Mouse (Mus musculus) forelimb bud, embryonic 11.5 days (tissue): Measurements from ENCODE around the gene Wdr24.

ENCODE experiments used
- DNase-seq: peaks from one replicate; pipeline ENCODE4 v3.0.0-alpha.2; 2012; ENCODE audit warnings: low read depth, low spot score

The Wdr24 gene

GRCm38 (mm10) chr17:25823452-25823851 is at the start of gene Wdr24:
Wdr24 (plus strand) TSS chr17:25823627.
- peak; percentile 86 for DNase-seq

- DNase-seq: no peak
Measured at GRCm38 (mm10) chr17:25775318-25776062, 47.9 kb upstream of the Wdr24 start.

- DNase-seq: no peak
Measured at GRCm38 (mm10) chr17:25777948-25778347, 45.5 kb upstream of the Wdr24 start.

- no peak for DNase-seq
Measured at GRCm38 (mm10) chr17:25781339-25781738, 42.1 kb upstream of the Wdr24 start.

- DNase-seq: no peak
Measured at GRCm38 (mm10) chr17:25783086-25783485, 40.3 kb upstream of the Wdr24 start.

DNA sequence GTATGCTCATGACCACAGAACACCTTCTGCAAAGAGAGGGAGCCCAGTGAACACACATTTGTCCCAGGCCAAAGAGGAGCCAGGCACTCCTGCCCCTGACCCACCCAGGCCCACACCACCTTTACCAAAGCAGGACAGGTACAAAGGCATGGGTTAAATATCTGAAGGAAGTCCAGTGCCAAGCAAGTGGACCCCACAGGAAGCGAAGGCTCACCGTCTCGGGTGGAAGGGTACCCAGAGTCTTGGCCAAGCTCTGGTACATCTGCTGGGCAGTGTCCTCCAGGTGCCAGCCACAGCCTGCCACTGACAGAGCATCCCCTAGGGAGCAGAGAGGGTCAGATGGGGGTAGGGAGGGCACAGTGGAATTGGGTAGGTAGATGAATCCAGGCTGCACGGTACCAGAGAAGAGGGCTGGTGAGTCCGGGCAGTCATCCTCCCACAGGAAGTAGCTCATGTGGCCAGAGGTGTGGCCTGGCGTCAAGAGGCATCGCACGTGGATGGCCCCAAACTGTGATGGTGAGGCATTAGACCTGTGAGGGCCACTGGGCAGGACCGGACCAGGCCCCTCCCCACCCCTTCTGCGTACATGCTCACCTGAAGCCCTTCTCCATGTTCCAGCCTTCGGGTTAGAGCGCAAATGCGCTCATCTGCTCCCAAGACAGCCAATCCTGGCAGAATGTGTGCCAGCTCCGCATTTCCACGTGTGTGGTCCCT is 39.4 kb upstream of the Wdr24 start:
- no peak for DNase-seq

DNA sequence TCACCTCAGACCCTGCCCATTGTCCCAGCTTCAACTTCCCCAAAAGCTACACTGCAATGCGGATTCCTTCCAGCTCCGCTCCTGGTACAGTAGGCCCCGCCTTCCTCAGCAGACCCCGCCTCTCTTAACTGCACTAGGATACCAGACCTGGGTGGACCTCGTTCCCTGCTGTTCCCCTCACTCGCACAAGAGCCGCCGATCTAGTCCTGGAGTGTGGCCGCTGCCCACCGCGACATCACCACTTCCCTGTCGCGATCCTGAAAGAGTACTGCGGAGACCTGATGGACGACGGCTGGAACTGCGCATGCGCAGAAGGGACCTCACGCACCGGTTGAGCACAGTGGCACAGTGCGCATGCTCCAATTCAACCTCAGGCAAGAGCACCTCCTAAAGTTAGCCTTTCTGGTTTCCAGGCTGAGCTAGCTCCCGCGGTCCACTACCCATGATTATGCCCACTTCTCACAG is 38.1 kb upstream of the Wdr24 start, which contains the start of gene Haghl:
Gene Haghl, minus strand, starts transcription at position 393 of the 465 bp plus-strand sequence.
- DNase-seq: peak; percentile 98

DNA sequence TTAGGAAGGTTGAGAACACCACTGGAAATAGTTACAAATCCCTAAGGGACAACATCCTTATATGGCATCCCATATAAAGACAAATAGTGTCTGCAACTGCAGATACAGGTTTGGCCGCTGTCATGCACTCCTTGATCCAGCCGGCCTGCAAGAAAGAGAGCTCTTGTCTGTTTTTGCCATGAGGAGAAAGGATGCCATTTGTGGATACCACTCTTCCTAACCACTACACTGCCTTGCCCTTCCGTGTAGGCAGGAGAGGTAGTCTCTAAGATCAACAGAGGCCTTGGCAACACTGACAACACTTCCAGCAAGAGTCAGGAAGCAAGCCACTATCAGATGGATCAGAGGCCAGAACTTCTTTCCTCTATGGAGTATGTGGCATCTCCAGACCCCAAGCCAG is 37.1 kb upstream of the Wdr24 start, which contains the start of gene Ccdc78:
Gene Ccdc78, plus strand, starts transcription at position 301 of the 400 bp plus-strand sequence.
- no peak for DNase-seq

DNA sequence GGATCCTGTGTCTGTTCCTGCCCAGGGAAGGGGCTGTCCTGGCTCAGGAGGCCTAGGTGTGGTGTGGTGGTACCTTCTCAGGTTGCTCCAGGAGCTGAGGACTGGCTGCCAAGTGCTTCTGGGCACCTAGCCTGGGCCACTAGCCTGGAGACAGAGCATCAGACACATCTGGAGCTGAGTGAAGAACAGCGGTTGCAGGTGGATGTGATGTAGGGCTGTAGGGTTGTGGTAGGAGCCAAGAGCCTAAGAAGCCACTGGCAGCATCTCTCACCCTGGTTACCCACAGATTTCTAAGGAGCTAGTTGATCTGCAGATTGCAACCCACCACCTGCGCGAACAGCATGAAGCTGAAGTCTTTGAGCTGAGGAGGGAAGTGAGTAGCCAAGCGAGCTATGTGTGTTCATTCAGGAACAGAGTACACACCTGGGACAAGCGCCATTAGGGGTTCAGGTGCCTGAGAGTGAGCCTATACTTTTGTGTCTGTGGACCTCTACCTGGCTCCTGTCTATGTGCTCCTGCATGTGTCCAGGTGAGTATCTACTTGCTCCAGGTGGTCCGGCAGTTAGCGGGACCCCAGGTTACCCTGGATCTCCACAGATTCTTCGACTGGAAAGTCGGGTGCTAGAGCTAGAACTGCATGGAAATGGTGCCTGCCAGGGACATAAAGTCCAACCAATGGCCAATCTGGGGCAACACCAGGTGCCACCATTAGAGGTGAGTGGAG is 36.5 kb upstream of the Wdr24 start:
- DNase-seq: no peak

DNA sequence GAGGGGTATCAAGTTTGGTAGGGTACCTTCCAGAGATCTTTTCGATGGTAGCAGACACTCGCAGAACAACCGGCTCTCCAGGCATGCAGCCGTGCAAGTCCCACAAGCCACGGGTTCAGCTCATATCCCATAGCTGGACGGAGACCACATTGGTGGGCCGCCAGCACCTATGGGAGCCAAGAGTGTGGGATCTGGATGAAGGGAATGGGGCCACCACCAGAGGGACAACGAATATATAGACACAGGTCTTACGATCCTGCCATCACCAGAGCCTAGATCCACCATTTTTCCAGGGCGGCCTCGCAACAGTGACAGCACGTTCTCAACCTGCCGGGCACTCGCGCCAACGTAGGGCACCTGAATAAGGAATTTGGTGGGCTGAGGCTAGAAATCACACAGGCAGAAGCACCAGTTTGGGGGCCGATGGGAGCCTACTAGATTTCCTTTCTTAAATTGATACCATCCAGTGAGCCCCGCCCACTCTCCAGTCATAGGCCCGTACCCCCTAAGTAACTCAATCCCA is 32.0 kb upstream of the Wdr24 start:
- no peak for DNase-seq

- peak; percentile 81 for DNase-seq
Measured at GRCm38 (mm10) chr17:25791843-25792527, 31.4 kb upstream of the Wdr24 start.

DNA sequence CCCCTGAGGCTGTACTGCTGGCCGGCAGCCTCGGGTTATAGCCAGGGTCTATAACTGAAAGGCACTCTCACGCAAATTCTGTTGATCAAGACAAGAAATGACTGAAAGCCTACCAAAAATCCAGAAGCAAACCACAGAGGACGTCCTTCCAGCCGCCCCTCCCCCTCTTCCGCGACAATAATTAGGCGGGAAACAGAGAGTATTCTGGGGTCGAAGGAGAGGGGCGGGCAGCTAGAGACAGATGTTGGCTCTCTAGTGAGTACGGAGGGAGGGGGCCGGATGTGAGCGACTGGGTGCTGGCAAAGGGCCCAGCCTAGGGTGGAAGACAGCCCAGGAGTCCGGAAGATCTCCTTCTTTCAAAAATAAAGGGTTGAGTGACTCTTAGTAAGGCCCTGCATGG is 30.8 kb upstream of the Wdr24 start, which contains the start of gene Fam173a:
Gene Fam173a, minus strand, starts transcription at position 287 of the 400 bp plus-strand sequence.
- DNase-seq: peak; percentile 46

DNA sequence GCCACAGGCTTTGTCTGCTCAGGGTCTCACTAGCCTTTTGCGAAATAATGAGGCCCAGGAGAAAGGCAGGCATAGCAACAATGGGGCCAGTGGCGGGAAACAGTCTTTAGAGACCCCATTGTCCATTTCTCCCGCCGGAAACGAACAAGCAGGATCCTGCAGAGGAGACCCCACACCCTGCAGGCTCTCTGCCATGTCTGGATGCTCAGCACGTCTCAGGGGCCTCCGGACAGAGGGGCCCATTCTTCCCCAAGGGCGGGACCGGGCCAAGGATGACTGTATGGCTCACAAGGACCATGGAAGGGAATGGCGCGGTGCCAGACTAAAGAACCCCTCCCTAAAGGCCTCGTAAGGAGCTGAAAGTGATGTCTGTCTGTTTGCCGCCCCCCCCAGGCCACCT is 29.2 kb upstream of the Wdr24 start:
- no peak for DNase-seq

- DNase-seq: no peak
Measured at GRCm38 (mm10) chr17:25794998-25795397, 28.4 kb upstream of the Wdr24 start.

GRCm38 (mm10) chr17:25795609-25796092 is 27.8 kb upstream of the Wdr24 start, which contains the start of gene AC134908.4:
AC134908.4 (minus strand) TSS chr17:25795659.
- DNase-seq: peak; percentile 54

GRCm38 (mm10) chr17:25796211-25796771 is 27.1 kb upstream of the Wdr24 start:
- no peak for DNase-seq

DNA sequence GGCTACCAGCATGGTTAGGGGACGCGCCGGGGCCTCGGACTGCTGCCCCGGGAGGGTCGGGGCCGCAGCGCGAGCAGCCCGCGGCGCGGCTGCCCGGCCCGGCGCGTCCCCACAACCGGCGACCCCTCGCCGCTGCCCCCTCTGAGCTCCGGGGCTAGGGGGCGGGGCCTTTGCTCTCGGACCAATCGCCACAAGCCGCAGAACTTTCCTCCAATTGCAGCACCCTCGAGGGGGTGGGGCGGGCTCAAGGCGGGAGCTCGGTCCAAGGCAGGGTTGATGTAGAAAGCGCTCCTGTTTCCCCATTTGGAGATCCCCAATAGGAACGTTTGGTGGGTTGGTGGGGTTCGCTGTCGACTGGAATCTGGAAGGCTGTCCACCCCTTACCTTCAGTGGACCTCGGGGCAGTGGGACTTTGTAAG is 26.5 kb upstream of the Wdr24 start, which contains the start of gene Metrn:
Gene Metrn, minus strand, starts transcription at position 186 of the 419 bp plus-strand sequence.
- peak; percentile 85 for DNase-seq

DNA sequence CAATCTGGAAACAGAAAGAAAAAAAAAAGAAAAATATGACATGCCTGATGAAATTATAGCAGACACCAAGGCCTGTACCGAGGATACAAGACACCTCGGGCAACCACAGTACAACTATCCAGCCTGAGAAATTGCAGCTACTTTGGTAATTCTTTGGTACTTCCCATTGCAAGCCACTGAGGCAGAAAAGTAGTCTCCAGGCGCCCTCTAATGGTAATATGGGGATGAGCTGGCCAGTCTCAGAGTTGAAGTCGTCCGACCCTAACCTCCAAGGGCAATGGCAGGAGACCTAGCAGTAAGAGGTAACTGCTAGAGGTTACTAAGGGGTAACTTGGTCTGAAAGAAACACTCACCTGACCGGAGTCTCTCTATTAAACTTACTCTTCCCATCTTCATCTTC is 22.4 kb upstream of the Wdr24 start:
- peak; percentile 73 for DNase-seq

GRCm38 (mm10) chr17:25802825-25803517 is 20.5 kb upstream of the Wdr24 start:
- no peak for DNase-seq

- DNase-seq: no peak
Measured at GRCm38 (mm10) chr17:25806507-25806906, 16.9 kb upstream of the Wdr24 start.
